Mouse (Mus musculus) heart, adult 2 months (tissue): ENCODE results near the gene Fzr1. TPM values are rescaled to one million over a fixed set of nuclear protein-coding genes. Genes with fewer than 3 reads are reported as not detected.

Experiments used
- DNase-seq, 2 experiments: peaks; one replicate each; pipeline ENCODE4 v3.0.0; 2021
- H3K27ac ChIP-seq: fragments of 200-600 bp; 2 replicates; pipeline ENCODE4 v1.8.1; 2022
- H3K27me3 ChIP-seq: fragments of 200-500 bp; 2 replicates; pipeline ENCODE4 v1.6.1; 2012; ENCODE audit warnings: mild to moderate bottlenecking, low read length, inconsistent platforms, mixed read lengths; ENCODE audit not compliant: control insufficient read depth, insufficient read depth
- H3K36me3 ChIP-seq: fragments of 200-500 bp; 2 replicates; pipeline ENCODE4 v1.6.1; 2012; ENCODE audit warnings: low read length, inconsistent platforms; ENCODE audit not compliant: control insufficient read depth, insufficient read depth
- H3K4me1 ChIP-seq: fragments of 200-500 bp; 2 replicates; pipeline ENCODE4 v1.6.1; 2011; ENCODE audit warnings: low read length; ENCODE audit not compliant: control insufficient read depth, insufficient read depth
- H3K4me3 ChIP-seq: fragments of 200-600 bp; 2 replicates; pipeline ENCODE4 v1.8.1; 2022
- H3K79me2 ChIP-seq: fragments of 200-500 bp; replicated peaks from 2 replicates; pipeline ENCODE4 v1.6.1; 2012; ENCODE audit warnings: mild to moderate bottlenecking, inconsistent platforms, low read length, moderate library complexity, mixed read lengths; ENCODE audit not compliant: control insufficient read depth, insufficient read depth
- H3K9ac ChIP-seq: fragments of 200-500 bp; 2 replicates; pipeline ENCODE4 v1.6.1; 2012; ENCODE audit warnings: low read depth, mild to moderate bottlenecking, control low read depth, inconsistent platforms, low read length, mixed read lengths
- CTCF ChIP-seq: fragments of 200-600 bp; IDR thresholded peaks from 2 replicates; pipeline ENCODE4 v1.8.1; 2022; ENCODE audit warnings: antibody characterized with exemption, mild to moderate bottlenecking, moderate library complexity
- EP300 ChIP-seq: fragments of 200-500 bp; IDR thresholded peaks from 2 replicates; pipeline ENCODE4 v1.6.1; 2011; ENCODE audit warnings: low read depth, low read length, control low read depth; ENCODE audit not compliant: insufficient read depth
- POLR2A ChIP-seq: fragments of 200-500 bp; IDR thresholded peaks from 2 replicates; pipeline ENCODE4 v1.6.1; 2011; ENCODE audit warnings: mild to moderate bottlenecking, low read depth, low read length, control low read depth; ENCODE audit not compliant: insufficient read depth
- WGBS: fragments of 180-500 bp; shearing (Covaris S2); methylation state at CpG from one replicate; pipeline ENCODE4 v1.1.7; 2018; 5-methylcytosine and 5-hydroxymethylcytosine counted together
- intact Hi-C: fragments of 180-260 bp; cut with DNase I; formaldehyde crosslinking; loops from one replicate; pipeline ENCODE4 v1.15.1; 2025
- long read RNA-seq: library from polyadenylated mRNA; stranded (forward); transcript quantifications from one replicate; pipeline ENCODE4 v2.0.0, GENCODE M21; 2021
- polyA plus RNA-seq: library from polyadenylated mRNA; depleted of rRNA; stranded (reverse); fragments of >200 nt; gene quantifications from 2 replicates; pipeline ENCODE4 v1.2.3, GENCODE M21; 2012; rRNA removed
- total RNA-seq, 2 experiments: library from RNA; stranded (reverse); gene quantifications; 2 replicates each; pipeline ENCODE4 v1.2.3; 2021

Fzr1 gene
- total RNA-seq (10 to 100 TPM; 29.9 to 31.5 TPM), polyA plus RNA-seq (49.3 and 56.1 TPM in 2 replicates)
- long read RNA-seq, transcript Fzr1-205 (14 exons, 3,057 nt): major isoform, 59 of 69 reads
- long read RNA-seq, partial matches to known transcripts: 4 of 69 reads
- long read RNA-seq, other reads (novel, unspliced or antisense): 6 of 69 reads

DNA sequence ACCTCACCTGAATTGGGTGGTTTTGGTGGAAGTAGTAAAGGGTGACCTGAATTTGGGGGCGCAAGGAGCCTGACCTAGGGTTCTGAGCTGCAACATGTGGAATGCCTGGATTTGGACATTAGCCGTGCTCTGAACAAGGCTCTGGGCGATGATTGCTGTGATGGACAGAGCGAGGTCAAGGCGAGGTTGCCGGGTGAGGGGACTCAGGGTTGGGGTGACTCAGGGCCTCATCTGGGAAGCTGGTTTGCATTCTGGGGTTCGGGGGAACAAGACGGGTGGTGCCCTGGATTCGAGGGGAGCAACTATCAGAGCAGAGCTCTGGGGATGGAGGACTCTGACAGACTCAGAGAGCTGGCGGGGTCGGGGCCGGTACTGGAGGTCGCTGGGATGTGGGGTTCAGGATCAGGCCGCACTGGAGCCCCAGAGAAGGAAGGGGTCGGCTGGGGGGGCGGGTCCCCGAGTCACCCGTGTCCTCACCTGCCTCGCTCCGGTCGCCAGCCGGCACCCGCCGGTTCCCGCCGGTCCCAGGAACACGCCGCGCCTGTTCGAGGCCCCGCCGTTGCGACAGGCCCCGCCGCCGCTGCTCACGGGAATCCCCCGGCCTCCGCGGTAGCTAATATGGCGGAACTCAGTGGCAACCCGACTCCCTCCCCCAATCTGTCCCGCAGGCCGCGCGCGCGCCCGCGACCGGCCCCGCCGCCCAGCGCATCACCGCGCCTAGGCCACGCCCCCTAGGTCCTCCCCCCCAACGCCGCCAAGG lies at the start of gene Fzr1:
Fzr1 (minus strand) TSS at position 724 of the 760 bp plus-strand sequence.
- Histone ChIP-seq H3K27ac (peak within 1 kb of the TSS; percentile 93), H3K4me1 (peaks cover 4% of the 10 kb centered on the region; the same call in 1 of the 2 replicates), H3K9ac (peak within 1 kb of the TSS; percentile 82), H3K27me3 (no peaks in the 10 kb centered on the region), H3K36me3 (no peaks in the 10 kb centered on the region), H3K4me3 (peak within 1 kb of the TSS; percentile 99), H3K79me2 (peaks cover 2% of the 10 kb centered on the region)
- no peak for TF ChIP-seq EP300
- no peak for TF ChIP-seq CTCF
- TF ChIP-seq POLR2A: no peak; the same call in 1 of the 2 replicates
- under 1% methylated on average over 56 of the region's 59 CpGs for WGBS
- no peak for DNase-seq
- intact Hi-C loops: loop anchor here (2.0 kb wide), 1 partner anchor 27 kb away; the partner anchor contains the start of gene Hmg20b

DNA sequence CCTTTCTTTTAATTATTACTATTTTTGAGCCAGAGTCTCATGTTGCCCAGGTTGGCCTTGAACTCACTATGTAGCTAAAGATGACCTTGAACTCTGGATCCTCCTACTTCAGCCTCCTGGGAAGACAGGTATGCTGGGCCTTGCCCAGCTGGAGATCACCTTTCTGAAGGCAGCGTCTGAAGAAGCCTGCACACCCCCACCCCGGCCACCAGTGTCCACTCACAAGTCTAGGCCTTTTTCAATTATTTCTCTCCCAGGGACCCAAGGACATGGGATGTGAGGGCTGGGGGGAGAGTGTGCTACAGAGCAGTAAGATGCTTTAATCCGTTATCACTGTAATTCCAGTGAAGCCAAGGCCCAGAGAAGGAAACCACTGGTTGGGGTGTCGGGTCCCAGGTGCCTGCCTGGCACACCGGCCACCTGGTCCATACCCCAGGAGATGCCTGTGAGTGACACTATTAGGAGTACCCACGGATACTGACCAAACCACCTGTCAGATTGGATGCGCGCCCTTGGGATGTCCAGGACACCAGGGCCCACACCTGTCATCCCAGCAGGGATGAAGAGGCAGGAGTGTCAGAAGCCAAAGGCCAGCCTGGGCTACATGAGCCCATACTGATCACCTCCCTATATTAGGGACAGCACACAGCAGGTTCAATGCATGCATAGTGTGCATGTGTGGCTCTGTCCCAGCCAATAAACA lies 49.6 kb upstream of the Fzr1 start:
- intact Hi-C loops: no loop called here
- H3K79me2 ChIP-seq: peaks cover 8% of the 10 kb centered on the region
- no peak overlapping the region for H3K4me3 ChIP-seq
- H3K9ac ChIP-seq: no peak overlapping the region
- 88% methylated on average over 8 of the region's 8 CpGs for WGBS
- TF ChIP-seq EP300 (no peak), POLR2A (no peak), CTCF (no peak)
- H3K27ac ChIP-seq: peak overlapping the region; percentile 98
- no peaks in the 10 kb centered on the region for H3K27me3 ChIP-seq
- H3K4me1 ChIP-seq: peaks cover 18% of the 10 kb centered on the region
- peak; percentile 23 to 26 for DNase-seq
- H3K36me3 ChIP-seq: no peaks in the 10 kb centered on the region

DNA sequence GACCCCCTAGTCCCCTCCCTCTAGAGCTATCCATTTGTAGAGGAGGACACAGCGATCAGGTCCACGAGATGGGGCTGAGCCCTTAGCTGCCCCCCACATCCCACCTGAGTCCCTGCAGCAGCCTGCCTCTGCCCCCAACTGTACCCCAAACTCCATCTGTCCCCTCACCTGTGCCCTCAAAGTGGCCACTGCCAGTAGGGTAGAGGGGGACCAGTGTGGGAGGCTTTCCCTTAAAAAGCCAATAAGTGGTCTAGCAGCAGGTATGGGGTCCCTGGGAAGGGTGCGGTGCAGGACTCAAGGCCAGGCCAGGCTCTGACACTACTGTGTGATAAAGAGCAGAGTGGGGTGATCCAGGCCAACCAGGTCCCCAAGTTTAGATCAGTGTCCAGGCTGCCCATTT lies 49.0 kb upstream of the Fzr1 start:
- TF ChIP-seq POLR2A (no peak), EP300 (no peak), CTCF (no peak)
- H3K27me3 ChIP-seq: no peaks in the 10 kb centered on the region
- no peaks in the 10 kb centered on the region for H3K36me3 ChIP-seq
- 26% methylated on average over 3 of the region's 3 CpGs for WGBS
- peak overlapping the region; percentile 95 for H3K4me3 ChIP-seq
- H3K4me1 ChIP-seq: peaks cover 21% of the 10 kb centered on the region
- H3K79me2 ChIP-seq: peaks cover 10% of the 10 kb centered on the region
- H3K9ac ChIP-seq: peak overlapping the region; percentile 57
- no peak for DNase-seq
- H3K27ac ChIP-seq: peak overlapping the region; percentile 98
- intact Hi-C loops: no loop called here

DNA sequence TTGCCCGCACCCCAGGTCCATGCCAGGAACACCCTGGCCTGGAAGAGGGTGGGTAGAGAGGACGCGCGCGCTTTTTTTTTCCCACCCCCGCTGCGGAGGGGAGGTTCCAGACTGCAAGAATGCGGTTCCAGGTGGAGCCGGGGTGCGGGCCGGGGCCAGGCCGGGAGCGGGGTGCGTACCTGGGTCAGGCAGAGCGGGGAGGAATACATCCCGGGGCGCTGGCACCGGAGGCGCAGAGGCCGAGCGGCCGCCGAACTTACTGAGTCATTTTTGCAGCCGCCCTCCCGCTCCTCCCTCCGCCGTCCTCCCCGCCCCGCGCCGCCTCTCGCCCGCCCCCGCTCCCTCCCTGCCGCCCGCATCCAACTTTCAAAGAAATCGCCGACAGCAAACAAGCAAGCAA lies 48.6 kb upstream of the Fzr1 start:
- TF ChIP-seq POLR2A: peak; percentile 66; the same call in 1 of the 2 replicates
- no peak for TF ChIP-seq EP300
- TF ChIP-seq CTCF: no peak
- H3K27me3 ChIP-seq: no peaks in the 10 kb centered on the region
- no peaks in the 10 kb centered on the region for H3K36me3 ChIP-seq
- 2% methylated on average over 21 of the region's 38 CpGs for WGBS
- H3K79me2 ChIP-seq: peaks cover 11% of the 10 kb centered on the region
- DNase-seq: peak; percentile 85 to 87
- H3K9ac ChIP-seq: peak overlapping the region; percentile 94
- H3K4me1 ChIP-seq: peaks cover 24% of the 10 kb centered on the region
- intact Hi-C loops: no loop called here
- H3K4me3 ChIP-seq: peak overlapping the region; percentile 95
- peak overlapping the region; percentile 98 for H3K27ac ChIP-seq

DNA sequence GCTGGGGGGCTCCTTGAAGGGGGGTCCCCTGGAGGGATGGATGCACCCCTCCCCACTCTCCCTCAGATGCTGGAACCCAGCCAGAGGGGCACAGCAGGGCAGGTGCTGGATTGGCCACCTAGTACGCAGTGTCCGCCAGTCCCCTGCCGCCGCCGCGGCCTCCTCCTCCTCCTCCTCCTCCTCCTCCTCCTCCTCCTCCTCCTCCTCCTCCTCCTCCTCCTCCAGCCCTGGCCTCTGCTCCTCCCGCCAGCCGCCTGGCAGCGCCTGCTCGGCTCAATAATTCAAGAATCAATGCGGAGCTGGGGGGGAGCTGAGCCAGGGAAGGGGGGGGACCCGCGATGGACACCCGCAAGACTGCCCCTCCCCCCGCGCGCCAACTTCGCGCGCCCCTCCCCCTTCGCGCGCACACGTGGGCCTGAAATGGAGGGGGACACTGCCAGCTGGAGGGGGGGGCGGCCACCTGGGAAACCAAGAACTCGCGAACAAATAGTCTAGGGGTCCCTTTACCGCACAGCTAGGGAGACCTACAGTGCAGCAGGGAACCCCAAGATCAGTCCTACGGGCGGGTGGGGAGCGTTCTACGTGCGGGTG lies 47.9 kb upstream of the Fzr1 start:
- H3K9ac ChIP-seq: peak overlapping the region; percentile 94
- intact Hi-C loops: no loop called here
- H3K27me3 ChIP-seq: no peaks in the 10 kb centered on the region
- peak overlapping the region; percentile 95 for H3K4me3 ChIP-seq
- no peak for TF ChIP-seq EP300
- no peak for TF ChIP-seq CTCF
- no peak for TF ChIP-seq POLR2A
- peak overlapping the region; percentile 98 for H3K27ac ChIP-seq
- peak; percentile 41 to 62 for DNase-seq
- H3K79me2 ChIP-seq: peaks cover 11% of the 10 kb centered on the region
- under 1% methylated on average over 28 of the region's 33 CpGs for WGBS
- peaks cover 29% of the 10 kb centered on the region for H3K4me1 ChIP-seq
- H3K36me3 ChIP-seq: no peaks in the 10 kb centered on the region
